Mouse (Mus musculus) neutrophil, adult 5-6 weeks (primary cell): ENCODE data around the gene 1110032A03Rik. TPM values are rescaled to one million over a fixed set of nuclear protein-coding genes. Genes with fewer than 3 reads are reported as not detected.

Experiments
- ATAC-seq: fragments of 151-379, 151-347 bp; 2 replicates; pipeline ENCODE4 v1.8.0; 2017; ENCODE audit warnings: mild to moderate bottlenecking, moderate TSS enrichment; ENCODE audit not compliant: insufficient number of reproducible peaks, poor library complexity, low FRiP score, severe bottlenecking; ENCODE audit errors: extremely low read depth
- total RNA-seq: library from RNA; stranded (forward); fragments of 200-1000 nt; gene quantifications from 2 replicates; pipeline ENCODE4 v1.2.3, GENCODE M21; 2017

Gene 1110032A03Rik
- total RNA-seq, result 29.6 and 33.8 TPM in 2 replicates

DNA sequence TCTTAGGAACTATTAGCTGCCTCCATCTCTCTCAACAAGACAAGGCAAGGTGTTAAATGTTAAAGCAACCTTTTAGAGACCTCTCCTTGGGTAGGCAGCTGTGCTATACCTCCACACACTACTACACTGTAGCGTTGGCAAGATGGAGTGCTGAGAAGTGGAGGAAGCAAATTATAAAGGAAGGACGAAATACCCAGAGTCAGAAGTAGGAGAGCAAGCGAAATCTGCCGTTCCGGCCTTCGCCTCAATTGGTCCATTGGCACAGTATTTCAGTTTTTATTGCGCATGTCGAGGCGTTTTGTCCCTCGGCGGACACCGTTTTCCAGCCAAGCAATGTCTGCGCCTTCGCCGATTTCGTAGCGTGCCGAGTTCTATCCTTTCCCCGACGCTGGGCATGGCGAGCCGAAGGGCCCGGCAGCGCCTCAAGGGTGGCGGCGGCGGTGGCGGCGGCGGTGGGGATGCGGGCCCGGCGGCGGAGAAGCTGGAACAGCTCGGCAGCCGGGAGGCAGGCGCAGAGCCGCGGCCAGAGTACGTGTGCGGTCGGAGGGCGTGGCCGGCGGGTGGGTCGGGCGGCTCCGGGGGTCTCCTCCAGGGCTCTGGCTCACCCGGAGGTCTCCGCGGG is at the start of gene 1110032A03Rik, which contains the start of gene Alg9:
1110032A03Rik (minus strand) TSS at position 530 of the 622 bp plus-strand sequence.
Alg9 (plus strand) TSS at position 29 of the 622 bp plus-strand sequence.
- peak; percentile 77 for ATAC-seq

DNA sequence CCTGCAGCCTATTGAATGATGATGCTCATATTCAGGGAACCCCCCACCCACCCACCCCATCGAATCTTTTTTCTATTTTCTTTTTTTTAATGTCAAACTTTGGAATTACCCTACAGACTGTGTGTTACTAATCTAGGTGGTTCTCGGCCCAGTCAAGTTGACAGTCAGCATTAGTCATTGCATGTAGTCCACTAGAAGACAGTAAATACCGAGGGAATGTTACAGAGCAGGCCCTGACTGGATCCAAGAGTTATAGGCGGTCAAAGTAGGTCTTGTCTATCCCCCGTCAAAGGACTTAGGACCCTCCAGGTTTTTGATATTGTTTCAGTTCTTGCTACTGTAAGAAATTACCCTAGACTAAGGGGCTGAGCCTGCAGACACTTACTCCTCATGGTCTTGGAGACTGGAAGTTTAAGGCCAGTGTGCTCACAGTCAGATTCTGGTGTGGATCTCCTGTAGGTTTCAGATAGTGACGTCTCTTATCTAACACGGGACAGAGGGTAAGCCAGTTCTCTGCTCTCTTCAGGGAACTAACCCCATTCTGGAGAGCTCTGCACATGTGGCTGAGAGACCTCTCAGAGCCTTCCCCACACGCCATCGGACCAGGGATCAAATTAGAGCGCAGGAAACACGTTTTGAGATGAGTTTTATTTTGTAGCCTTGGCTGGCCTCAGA is 48.6 kb upstream of the 1110032A03Rik start:
- ATAC-seq, result no peak

DNA sequence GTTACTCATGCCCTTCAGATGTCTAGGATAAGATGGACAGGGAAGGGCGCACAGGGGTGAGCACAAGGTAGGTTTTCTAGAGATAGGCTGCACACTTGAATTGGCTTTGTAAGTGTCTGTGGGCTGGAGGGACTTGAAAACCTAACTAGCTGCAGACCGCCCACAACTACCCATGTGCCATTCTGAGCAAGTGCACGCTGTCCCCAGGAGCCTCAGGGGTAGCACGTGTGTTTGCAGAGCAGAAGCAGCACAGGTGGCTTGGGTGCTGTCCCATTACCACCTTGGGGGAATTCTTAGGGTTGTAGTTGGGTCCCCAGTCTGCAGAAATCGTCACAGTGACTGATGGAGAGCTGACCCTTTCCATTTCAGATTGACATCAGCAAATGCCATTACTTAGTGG is 46.9 kb upstream of the 1110032A03Rik start:
- ATAC-seq, result no peak

DNA sequence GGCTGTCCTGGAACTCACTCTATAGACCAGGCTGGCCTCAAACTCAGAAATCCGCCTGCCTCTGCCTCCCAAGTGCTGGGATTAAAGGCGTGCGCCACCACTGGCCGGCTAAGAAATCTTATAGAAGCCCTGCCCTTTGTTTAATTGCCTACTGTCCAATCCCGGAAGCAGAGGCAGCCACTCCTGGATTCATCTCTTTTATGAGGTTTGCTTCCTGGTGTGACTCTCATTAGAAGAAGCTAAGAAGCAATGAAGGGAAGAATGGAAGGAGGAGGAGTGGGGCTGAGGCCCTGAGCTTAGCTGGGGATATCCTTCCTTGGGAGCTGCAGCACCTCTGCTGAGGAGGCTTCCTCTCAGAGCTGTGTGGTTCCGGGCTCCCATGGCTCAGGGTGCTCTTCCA is 46.3 kb upstream of the 1110032A03Rik start:
- no peak for ATAC-seq

DNA sequence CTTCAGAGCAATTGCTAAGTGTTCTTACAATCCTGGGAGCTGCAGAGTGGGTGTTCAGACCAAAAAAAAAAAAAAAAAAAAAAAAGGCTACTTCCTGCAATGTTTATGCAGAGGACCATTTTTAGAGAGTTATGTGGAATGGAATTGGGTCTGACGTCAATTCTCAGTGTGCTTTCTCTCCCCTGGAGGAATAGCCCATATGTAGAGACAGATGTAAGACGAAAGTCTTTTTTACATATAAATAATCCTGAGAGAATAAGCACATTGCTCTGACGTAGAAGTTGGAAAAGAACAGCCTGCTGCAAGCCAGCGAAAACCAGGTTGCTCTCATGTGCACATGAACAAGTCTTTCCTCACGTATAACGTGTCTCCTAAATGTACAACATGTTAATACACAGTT is 44.4 kb upstream of the 1110032A03Rik start:
- ATAC-seq, result no peak

DNA sequence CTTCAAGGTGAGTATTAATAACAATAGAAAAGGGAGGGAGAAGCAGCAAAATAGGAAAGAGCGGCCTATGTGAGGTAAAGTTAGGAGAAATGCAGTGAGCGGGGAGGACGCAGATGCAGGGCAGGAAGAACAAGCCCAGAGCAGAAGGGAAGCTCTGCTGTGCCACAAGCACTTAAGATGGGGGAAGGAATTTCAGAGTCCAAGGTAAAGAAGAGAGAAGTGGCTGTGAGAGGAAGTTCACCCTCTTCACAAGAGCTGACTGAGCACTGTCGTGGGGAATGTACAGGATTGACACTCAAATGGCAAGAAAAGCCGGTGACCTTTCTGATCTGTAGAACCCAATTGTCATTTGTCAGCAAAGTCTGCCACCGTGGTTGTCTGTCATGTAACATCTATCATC is 42.7 kb upstream of the 1110032A03Rik start:
- ATAC-seq, result no peak

DNA sequence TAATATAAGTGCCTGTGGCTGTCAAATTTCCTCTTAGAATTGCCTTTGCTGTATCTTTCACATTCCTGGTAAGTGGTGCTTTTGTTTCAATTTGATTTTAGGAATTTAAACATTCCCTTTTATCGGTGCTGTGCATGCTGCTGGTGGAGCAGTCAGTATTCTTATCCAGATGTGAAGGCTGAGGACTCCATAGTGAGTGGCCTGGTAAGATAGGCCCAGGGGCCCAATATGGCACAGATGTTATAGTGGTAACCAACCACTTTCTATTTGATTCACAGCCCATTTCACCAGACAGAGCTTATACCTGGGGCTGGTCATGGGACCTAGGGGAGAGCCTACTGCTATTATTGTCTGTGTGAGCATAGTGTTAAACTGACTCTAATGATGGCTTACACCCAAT is 41.2 kb upstream of the 1110032A03Rik start:
- ATAC-seq, result no peak

DNA sequence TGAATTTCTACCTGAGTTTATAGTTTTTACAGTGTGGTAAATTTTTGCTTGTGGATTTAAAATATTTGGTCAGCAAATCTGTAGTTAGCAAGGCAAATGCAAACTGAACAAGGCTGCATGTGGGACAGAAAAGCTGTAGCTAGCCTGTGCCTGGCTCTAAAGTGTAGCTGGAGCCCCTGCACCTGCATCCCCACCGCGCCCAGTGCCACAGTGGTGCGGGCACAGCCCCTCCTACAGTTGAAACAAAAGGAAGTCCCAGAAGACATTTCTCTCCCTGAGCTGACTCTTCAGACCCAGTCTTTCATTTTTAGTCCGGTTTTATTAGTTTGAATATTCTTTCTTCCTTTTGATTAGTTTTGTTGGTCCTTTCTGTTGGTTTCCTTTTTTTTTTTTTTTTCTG is 40.3 kb upstream of the 1110032A03Rik start:
- no peak for ATAC-seq

DNA sequence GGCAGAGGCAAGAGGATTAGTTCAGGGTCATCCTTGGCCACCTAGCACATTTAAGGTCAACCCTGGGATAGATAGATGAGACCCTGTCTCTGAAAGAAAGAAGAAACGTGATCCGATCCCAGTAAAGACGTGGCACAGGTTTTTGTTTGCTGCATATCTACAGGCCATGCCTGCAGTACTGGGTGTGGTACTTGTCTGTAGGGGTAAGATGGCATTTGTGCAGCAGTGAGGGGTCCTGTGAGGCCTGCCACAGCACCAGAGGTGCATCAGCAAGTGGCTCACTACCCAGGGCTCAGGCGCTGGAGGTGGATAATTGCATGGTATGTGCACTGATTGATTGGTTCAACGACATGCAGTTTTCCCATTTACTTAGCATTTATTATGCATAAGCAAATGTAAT is 38.5 kb upstream of the 1110032A03Rik start:
- ATAC-seq, result no peak

DNA sequence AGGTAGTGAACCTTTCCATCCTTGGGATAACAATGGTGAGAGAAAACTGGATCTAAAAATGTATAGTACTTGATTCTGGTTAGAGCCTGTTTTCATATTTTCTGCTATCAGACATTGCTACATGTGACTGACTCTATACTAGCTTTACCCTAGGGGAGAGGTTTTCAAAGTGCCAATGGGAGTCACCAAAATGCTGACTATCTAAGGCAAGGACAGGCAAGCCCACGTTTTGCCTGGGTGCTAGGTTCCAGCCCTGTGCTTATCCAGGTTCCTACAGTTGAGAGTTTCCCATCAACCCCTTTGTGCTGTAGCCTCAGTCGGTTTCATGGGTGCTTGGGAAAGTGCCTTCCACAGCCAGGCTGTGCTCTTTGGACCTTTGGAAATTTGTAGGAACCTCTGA is 36.4 kb upstream of the 1110032A03Rik start:
- no peak for ATAC-seq

DNA sequence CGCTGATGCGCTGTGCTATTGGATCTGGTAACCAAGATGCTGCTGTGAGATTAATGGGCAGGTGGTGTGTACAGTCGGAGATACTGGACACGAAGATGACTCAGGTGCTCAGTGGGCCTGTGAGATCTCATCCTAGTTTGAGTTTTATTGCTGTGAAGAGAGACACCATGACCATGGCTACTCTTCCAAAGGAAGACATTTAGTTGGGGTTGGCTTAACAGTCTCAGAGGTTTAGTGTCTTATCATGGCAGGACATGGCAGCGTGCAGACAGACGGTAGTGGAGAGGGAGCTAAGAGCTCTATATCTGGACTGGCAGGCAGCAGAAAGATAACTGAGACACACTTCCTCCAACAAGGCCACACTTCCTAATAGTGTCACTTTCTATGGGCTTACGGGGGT is 35.9 kb upstream of the 1110032A03Rik start:
- ATAC-seq, result no peak

DNA sequence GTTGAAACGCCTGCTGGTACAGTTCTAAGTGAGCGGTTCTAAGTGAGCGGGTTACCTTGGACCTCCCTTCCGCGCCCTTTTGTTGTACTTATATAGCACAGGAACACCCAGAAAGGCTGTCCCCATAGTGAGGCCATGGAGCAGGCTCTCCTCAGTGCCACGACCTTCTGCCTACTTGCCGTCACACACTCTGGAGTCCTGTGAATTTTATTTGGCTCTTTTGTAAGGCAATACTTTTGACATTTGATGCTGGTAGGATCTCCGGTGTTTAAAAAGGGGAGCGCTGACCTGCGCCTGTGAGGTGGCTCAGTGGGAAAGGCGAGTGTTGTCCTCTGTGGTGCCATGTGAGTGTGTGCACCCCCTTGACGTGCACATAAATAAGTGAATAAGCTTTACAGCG is 33.8 kb upstream of the 1110032A03Rik start:
- no peak for ATAC-seq

DNA sequence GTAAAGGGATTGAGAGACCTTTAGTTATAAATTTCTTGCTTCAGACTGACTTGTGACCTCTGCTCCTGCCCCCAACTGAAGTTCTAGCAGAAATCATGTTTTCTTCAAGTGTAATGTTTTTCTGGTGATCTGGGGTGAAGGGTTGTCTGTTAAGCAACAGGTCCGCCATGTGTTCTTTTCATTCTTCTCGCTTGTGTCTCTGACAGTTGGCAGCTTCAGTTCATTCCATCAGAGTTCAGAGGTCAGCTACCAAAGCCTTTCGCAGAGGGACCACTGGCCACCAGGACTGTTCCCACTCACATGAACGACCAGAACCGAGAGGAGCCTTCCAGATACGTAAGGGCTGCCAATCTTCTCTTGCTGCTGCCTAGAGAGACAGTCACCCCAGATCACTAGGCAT is 33.2 kb upstream of the 1110032A03Rik start:
- no peak for ATAC-seq

DNA sequence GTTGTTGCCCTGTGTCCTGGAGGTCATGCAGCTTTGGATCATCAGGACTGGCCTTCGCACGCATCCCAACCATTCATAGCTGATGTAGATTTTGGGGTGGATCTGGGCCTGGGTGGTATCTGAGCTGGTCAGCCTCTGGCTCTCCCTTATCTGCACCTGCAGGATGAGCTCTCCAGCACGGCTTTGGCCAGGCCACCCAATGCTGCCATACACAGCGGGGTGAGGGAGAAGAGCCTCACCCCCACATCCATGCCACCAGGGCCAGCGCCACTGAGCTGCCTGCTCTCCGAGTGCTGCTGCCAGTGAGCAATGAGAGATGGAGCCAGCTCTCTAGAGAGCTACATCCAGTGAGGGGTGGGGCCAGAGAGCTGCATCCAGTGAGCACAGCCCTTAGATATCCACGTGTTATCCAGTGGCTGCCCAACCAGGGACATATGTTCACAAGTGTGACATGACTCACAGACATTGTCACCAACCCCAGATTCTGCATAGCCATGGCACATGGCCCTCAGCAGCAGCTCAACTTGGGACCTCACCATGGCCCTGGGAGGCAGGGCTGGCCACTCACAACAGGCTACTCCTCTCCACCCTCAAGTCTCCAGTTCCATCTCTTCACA is 27.8 kb upstream of the 1110032A03Rik start:
- ATAC-seq, result no peak

DNA sequence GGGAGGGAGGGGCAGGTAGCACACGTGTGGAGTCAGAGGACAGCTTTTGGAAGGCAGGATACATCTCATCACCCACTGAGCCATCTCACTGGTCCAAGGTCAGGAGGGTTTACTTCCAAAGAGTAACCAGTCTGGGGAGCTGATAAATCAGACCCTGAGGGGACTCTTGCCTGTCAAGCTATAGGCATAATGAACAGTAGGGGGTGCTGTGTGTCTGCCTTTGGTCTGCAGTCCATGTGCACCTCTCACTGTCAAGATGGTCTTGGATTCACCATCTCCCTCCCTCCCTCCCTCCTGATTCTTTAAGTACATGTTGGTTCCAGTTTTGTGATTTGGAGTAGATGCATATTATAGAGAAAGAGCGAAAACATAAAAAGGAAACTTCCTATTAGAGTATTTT is 25.7 kb upstream of the 1110032A03Rik start:
- peak; percentile 55; the same call in 1 of the 2 replicates for ATAC-seq

DNA sequence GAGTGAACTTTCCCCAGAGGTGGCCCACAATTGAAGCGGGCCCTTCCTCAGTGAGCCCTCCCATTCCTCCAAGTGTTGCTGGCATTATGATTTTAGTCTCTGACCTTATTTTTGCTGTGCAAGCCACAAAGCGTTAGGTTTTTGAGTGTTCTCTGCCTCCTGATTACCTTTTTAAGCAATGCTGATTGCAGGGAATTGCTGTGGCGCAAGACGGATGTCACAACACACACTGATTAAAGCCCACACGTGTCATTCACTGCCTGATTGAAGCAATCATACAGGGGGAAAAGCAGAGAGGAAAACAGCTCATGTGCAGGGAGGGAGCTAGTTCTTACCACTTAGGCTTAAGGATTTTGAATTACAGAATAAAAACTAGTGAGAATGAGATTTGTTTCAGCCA is 23.0 kb upstream of the 1110032A03Rik start:
- ATAC-seq, result no peak

DNA sequence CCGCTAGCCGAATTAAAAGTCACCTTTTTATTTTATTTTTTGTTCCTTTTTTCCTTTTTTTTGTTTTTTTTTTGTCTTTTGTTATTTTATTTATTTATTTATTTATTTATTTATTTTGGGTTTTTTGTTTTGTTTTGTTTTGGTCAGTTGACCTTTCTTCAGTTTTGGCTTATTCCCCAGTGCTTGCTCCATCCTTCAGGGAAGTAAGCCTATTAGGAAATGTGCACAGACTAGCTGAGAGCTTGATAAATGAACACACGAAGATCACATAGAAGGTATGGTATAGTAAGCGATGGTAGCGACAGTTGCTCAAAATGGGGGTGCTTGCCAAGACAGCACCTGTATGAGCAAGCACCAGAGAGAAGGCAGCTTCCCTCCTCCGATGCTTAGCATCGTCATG is 22.3 kb upstream of the 1110032A03Rik start:
- ATAC-seq, result no peak

DNA sequence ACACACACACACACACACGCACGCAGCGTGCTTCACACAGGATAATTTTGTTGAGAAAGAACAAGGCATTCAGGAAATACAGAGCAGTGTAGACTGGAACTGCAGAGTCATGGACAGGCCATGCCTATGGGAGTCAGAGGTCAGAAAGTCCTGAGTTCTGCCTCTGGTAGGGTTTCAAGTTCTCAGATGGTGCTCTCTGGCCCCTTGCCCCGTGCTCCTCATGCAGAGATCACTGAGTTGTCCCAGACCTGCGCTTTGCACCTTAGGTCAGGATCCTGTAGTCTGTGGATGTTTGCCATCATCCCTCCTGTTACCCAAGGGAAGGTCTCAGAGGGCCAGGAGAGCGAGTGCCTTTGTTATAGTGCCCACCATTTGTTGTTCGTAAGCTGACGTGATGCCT is 21.5 kb upstream of the 1110032A03Rik start:
- no peak for ATAC-seq

DNA sequence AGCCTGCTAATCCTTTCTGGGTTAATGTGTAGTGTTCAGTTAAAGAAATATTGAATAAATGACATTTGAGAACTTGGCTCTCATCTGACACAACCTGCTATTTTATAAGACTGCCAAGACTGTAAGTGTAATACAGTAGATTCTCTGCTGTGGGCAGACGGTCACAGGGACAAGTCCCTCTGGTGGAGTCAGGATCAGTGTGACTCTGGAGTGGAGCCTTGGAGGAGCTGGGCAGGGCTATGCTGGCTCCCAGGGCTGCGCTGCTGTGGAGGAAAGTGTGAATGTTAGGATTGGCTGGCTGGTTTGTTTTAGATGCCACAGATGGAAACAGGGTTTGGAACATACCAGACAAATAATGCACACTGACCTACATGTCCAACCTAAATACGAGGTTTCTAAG is 19.9 kb upstream of the 1110032A03Rik start:
- ATAC-seq, result no peak

DNA sequence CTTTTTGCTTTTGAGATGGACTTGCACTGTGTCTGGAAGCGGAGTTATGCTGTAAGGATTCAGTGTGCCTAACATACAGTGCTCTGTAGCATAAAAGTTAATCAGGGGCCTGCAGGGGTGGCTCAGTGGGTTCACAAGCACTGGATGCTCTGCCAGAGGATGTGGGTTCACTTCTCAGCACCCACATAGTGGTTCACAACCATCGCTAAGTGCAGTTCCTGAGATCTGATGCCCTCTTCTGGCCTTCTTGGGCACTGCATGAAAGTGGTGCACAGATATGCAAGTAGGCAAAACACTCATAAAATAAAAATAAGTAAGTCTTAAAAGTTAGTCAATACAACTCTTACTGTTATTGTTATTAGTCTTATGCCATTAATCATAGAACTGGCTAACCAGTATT is 6.8 kb upstream of the 1110032A03Rik start:
- peak; percentile 66; the same call in 1 of the 2 replicates for ATAC-seq
